Mouse (Mus musculus) spleen, postnatal 36 days (tissue): Measurements from ENCODE around the gene Dusp7.

Source experiments
- DNase-seq, 2 experiments: peaks; one replicate each; pipeline ENCODE4 v3.0.0; 2022; ENCODE audit warnings: low spot score in 2 of 2, mixed read lengths in 1 of 2

Dusp7 gene

GRCm38 (mm10) chr9:106368112-106368717, at the start of gene Dusp7:
Gene Dusp7 (plus strand): TSS chr9:106368632.
- DNase-seq = peak; percentile 82 to 83

GRCm38 (mm10) chr9:106319095-106319494, 49.3 kb upstream of the Dusp7 start:
- DNase-seq = no peak

GRCm38 (mm10) chr9:106322497-106322896, 45.9 kb upstream of the Dusp7 start:
- no peak for DNase-seq

- no peak for DNase-seq
These were observed 42.2 kb upstream of the Dusp7 start for GRCm38 (mm10) chr9:106326241-106326640.

GRCm38 (mm10) chr9:106327125-106327809, 41.2 kb upstream of the Dusp7 start:
- no peak for DNase-seq

- no peak for DNase-seq
These were observed 40.3 kb upstream of the Dusp7 start for GRCm38 (mm10) chr9:106328068-106328610.

GRCm38 (mm10) chr9:106328772-106329511, 39.5 kb upstream of the Dusp7 start:
- no peak for DNase-seq

GRCm38 (mm10) chr9:106332746-106333145, 35.7 kb upstream of the Dusp7 start:
- DNase-seq = no peak

GRCm38 (mm10) chr9:106337620-106338019, 30.8 kb upstream of the Dusp7 start:
- DNase-seq = no peak

GRCm38 (mm10) chr9:106338462-106339172, 29.8 kb upstream of the Dusp7 start:
- DNase-seq = no peak

- no peak for DNase-seq
These were observed 29.3 kb upstream of the Dusp7 start for GRCm38 (mm10) chr9:106339173-106339558.

GRCm38 (mm10) chr9:106339730-106340129, 28.7 kb upstream of the Dusp7 start:
- no peak for DNase-seq

GRCm38 (mm10) chr9:106340501-106341312, 27.7 kb upstream of the Dusp7 start:
- DNase-seq = no peak

- DNase-seq = no peak
These were observed 27.1 kb upstream of the Dusp7 start for GRCm38 (mm10) chr9:106341313-106341686.

- no peak for DNase-seq
These were observed 25.9 kb upstream of the Dusp7 start for GRCm38 (mm10) chr9:106342573-106342972.

- DNase-seq = no peak
These were observed 23.3 kb upstream of the Dusp7 start for GRCm38 (mm10) chr9:106345167-106345566.

GRCm38 (mm10) chr9:106345630-106346029, 22.8 kb upstream of the Dusp7 start:
- no peak for DNase-seq

GRCm38 (mm10) chr9:106348281-106348680, 20.2 kb upstream of the Dusp7 start:
- no peak for DNase-seq

- peak in 1 of 2 experiments; percentile 36 for DNase-seq
These were observed 19.4 kb upstream of the Dusp7 start for GRCm38 (mm10) chr9:106349075-106349474.

GRCm38 (mm10) chr9:106351178-106351577, 17.3 kb upstream of the Dusp7 start:
- DNase-seq = no peak

GRCm38 (mm10) chr9:106353779-106354178, 14.7 kb upstream of the Dusp7 start:
- no peak for DNase-seq
